Mouse (Mus musculus) liver, adult 10 weeks (tissue): ENCODE data around the gene Wnt7b. TPM values are rescaled to one million over a fixed set of nuclear protein-coding genes. Genes with fewer than 3 reads are reported as not detected.

ENCODE experiments used
- polyA plus RNA-seq: library from polyadenylated mRNA; stranded (reverse); fragments of 350-450 nt; fragmentation: Illumina TruSeq; extraction: RNeasy Lipid Tissue Mini Kit (QIAGEN cat#74804); gene quantifications from one replicate; pipeline ENCODE4 v1.2.3, GENCODE M21; 2014; ENCODE audit warnings: low read depth, low replicate concordance

The Wnt7b gene
- not detected for polyA plus RNA-seq

GRCm38 (mm10) chr15:85582356-85582910, at the start of gene Wnt7b:
Gene Wnt7b, minus strand, starts transcription at chr15:85582473.

GRCm38 (mm10) chr15:85503127-85503526, 79.1 kb downstream of the Wnt7b start, which contains the start of gene 7530416G11Rik:
Gene 7530416G11Rik, minus strand, starts transcription at chr15:85503227.

Other genes with a start within 250 kb of the Wnt7b start
- gene Atxn10, start 246.2 kb downstream of the Wnt7b start, polyA plus RNA-seq, result 79.2 TPM
- gene 7530416G11Rik, start 79.2 kb downstream of the Wnt7b start, polyA plus RNA-seq, result not detected
- gene Ppara, start 152.5 kb upstream of the Wnt7b start, polyA plus RNA-seq, result 31.2 TPM
- 1.5 TPM for gene Cdpf1, start 229.2 kb upstream of the Wnt7b start, polyA plus RNA-seq
- not detected for gene Pkdrej, start 239.3 kb upstream of the Wnt7b start, polyA plus RNA-seq
- gene Ttc38, start 249.8 kb upstream of the Wnt7b start, polyA plus RNA-seq, result 22.6 TPM